Mouse (Mus musculus) midbrain, embryonic 16.5 days (tissue): ENCODE results near the gene Cog3. TPM values are rescaled to one million over a fixed set of nuclear protein-coding genes. Genes with fewer than 3 reads are reported as not detected.

ENCODE experiments used
- polyA plus RNA-seq: library from polyadenylated mRNA; unstranded; fragments of >200 nt; fragmentation: Nextera tagmentation; extraction: Ambion mirVana; gene quantifications from 2 replicates; pipeline ENCODE4 v1.2.1, GENCODE M21; 2015

Cog3 gene
- polyA plus RNA-seq, 1 experiment from 2014 or later: 19.1 TPM

Other genes starting within 250 kb of the Cog3 start
- gene Spert, start 161.4 kb downstream of the Cog3 start, polyA plus RNA-seq: not detected in 2 replicates
- not detected in 2 replicates for gene Erich6b, start 112.3 kb downstream of the Cog3 start, polyA plus RNA-seq
- gene Slc25a30, start 32.5 kb upstream of the Cog3 start, polyA plus RNA-seq: 8.9 and 11.0 TPM in 2 replicates
- 606 and 643 TPM in 2 replicates for gene Tpt1, start 90.6 kb upstream of the Cog3 start, polyA plus RNA-seq
- 9.3 and 9.7 TPM in 2 replicates for gene Kctd4, start 200.5 kb upstream of the Cog3 start, polyA plus RNA-seq